Mouse (Mus musculus): ENCODE measurements at regions not wholly inside any gene's neighbourhood (a gene's known extent, or its start where the extent isn't known, plus 50 kb on each side); places are given as distances from the start of the nearest gene placed in this dataset.
A peak's percentile ranks its signal among the peaks of the same experiment; 100 is the strongest.

DNA sequence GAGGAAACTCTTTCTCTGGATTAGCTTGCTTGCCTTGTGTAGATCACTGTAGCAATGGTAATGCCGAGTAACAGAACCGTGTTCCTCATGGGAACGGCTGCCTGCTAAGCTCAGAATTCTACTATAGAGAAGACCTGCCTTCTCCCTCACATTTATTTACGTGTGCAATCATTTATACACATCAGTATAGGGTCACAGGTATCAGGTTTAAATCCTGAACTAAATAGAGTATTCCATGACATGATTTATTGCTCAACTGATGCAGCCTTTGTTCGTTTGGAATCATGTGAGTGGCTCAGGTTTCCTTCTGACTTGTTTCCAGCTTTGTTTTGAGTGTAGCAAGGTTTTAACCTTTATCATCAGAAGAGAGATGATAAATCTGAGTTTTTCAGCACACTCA lies 329.4 kb downstream of the Galc start:
- intact Hi-C loops (cut with DNase I) = no loop called here
- DNase-seq = no peak

DNA sequence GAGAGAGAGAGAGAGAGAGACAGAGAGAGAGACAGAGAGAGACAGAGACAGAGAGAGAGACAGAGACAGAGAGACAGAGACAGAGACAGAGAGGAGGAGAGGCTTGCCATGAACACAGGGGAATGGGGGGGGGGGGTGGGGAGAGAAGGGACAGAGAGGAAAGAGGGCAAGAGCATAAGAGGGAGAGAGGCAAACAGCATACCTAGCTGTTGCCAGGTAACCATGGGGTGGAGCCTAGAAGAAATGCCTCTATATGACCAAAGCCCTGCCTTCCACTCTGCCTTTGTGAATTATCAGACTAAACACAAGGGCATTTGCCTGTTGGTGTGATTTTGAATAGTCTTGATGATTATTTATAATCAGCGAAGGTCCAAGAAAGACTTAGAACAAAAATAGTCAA lies 332.2 kb downstream of the Galc start:
- intact Hi-C loops (cut with DNase I) = no loop called here

DNA sequence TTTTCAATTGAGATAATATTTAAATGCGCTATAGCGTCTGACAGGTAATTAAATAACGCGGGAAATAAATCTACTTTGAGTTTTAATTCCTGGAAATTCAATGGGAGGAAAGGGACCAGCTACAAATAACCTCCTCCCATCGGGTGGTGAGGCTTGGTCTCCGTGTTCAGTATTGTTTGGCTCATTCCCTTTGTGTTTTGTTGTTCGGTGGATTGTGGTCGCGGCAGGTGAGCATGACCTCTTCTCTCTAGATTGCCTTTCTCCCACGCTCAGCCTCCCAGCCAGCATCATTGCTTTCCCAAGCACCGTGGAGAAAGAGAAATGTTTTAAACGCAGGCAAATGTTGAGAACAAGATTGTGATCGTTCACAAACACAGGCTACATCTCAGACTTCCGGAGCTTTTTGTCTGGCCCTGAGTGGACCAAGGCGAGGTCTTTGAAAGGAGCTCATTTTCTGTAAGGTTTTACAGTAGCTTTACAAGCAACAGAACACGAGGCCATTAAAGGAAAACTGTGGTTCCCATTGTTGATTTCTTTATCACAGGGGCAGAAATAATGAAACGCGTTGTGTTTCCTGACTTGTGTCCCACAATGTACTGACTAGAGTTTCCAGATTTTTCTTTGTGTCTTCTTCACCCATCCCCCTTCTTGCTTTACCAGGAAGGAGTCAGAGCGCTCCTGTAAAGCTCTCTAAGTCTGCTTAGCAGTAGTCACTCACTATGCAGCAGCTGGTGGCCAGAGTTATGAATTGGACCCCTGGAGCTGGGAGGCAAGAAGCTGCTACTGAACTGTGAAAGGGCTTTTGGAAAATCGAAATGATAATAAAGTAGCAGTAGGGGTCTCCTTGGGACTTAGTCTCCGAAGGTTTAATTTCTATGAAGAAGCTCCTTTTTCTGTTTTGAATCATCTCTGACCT lies 337.7 kb downstream of the Galc start:
- intact Hi-C loops (cut with DNase I) = no loop called here
- no peak for DNase-seq

More for the DNA sequence above, 332.2 kb downstream of the Galc start:
- no peak for DNase-seq

DNA sequence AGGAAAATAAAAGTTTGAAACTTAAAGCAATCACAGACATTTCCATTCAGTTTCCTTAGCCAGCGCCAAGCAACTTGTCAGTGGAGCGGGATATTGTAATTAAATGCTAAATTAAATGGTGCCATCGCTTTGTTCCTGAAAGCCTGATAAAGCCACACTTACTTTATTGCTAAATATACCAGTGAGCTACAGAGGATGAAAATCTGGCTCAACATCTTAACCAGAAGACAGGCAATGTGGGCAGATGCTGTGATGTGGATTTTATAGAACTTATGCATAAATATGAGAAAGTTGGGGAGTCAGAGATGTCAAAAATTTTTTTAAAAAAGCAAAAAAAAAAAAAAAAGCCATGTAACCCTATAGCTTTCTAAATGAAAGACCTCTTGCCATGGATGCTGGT lies 340.8 kb downstream of the Galc start:
- intact Hi-C loops (cut with DNase I) = no loop called here
- DNase-seq = no peak

DNA sequence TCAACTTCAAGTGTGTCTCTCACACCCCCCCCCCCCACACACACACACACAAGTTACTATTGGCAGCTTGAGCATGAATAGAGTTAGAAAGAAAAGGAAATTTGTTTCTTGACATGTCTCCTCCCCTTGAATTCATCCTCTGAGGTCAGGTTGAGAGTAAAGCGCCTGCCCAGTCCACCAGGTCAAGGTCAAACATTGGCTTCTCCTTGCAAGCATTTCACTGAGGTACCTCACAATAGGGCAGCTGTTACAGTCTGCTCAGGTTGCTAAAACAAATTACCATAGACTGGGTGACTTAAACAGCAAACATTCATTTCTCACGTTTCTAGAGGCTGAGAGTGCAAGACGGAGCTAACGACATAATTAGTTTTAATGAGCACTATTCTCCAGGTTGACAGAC lies 344.2 kb downstream of the Galc start:
- DNase-seq = no peak
- intact Hi-C loops (cut with DNase I) = no loop called here

DNA sequence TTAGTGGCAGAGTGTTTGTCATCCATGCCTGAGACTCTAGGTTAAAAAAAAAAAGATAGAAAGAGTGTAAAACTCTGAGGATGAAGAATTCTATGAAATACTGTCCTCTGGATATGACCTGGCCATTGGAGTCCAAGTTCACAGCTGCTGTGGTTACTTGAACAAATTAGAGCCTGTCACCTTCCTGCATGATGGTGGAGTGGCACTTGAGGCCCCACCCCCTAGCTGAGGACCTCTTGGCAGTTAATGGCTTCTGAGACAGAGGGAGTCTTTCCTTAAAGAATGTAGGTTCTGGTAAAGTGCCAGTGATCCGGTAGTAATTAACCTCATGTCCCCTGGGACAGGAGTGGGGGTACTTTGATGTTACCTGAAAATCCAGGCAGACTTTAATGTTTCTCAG lies 346.5 kb downstream of the Galc start:
- intact Hi-C loops (cut with DNase I) = no loop called here

DNA sequence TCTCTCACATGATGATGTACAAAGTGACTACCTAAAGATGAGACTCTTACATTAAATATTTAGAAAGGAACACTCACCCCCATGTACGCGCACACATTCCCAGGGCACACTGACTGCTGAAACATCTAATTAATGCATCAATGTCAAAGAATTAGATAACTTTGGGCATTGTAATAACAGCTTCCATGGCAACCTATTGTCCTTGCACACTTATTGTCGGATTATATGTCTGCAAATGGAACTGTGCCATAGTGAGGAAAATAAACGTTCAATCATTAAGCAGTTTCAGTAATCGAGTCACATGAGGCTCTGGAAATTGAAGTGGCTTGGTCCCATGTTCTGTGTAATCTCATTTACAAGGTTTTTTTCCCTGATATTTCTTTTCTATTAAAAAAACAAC lies 360.0 kb downstream of the Galc start:
- intact Hi-C loops (cut with DNase I) = no loop called here
- DNase-seq = no peak

More for the DNA sequence above, 346.5 kb downstream of the Galc start:
- DNase-seq = no peak

DNA sequence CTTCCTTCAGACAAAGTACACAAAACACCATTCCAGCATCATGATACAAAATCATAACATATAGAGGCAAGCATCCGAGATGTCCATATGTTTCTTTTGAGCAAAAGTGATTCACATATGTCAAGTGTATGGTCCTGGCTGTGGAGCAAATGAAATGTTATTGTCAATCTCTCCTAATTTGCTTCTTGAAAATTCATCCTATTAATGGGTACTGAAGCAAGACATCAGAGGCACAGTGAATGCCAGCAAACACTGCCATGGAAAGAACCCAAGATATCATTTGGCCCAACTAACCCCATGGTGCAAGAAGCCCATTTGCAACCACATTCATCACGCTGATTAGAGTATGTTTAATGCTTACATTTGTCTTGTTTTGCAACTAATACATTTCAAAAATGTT lies 361.1 kb downstream of the Galc start:
- DNase-seq = no peak

DNA sequence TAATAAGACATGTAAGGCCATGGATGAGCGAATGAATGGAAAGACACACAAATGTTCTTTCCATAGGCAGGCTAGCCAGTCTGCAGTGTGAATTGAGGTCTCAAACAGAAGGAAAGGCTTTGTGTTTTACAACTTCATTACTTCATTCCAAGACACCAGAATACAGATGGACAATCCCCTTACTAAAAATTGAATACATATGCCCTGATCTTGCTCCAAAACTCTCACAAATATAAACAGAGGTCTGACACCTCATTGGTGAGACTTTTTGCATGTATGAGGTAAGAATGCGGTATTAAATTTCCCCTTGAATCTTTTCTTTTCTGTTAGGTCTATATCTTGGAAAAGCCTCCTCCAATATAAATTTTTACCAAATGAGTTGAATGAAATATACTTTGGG lies 363.3 kb downstream of the Galc start:
- DNase-seq = no peak
- intact Hi-C loops (cut with DNase I) = no loop called here

More for the DNA sequence above, 361.1 kb downstream of the Galc start:
- intact Hi-C loops (cut with DNase I) = no loop called here

DNA sequence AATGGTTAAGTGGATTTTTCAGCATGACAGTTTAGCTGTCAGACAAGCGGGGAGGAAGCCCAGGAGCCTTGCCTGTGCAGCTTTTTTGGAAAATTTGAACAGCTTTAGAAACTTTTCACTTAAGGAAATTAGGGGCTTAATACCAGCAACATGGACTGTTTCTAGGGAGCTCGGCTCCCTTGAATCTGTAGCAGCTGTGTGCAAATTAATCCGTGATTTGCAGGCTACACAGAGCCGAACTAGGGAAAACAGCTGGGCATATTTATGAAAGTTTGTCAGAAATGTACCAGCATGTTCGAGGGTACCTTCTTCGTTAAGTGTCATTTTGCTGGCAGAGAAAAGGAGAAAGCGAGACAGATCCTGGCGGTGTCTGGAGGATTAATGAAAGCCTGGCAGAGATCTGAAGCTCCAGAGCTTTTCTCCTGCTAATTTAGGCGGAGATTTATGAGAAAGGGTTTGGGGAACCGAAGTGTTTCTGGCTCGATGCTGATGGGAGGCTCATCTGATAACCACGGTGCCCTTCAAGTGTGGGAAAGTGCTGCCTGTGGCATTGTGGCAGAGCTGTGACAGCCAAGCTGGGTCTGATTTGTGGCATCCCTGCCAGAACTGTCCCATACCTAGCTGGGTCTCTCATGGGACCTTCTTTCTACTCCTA lies 370.3 kb downstream of the Galc start:
- intact Hi-C loops (cut with DNase I) = no loop called here
- no peak for DNase-seq

DNA sequence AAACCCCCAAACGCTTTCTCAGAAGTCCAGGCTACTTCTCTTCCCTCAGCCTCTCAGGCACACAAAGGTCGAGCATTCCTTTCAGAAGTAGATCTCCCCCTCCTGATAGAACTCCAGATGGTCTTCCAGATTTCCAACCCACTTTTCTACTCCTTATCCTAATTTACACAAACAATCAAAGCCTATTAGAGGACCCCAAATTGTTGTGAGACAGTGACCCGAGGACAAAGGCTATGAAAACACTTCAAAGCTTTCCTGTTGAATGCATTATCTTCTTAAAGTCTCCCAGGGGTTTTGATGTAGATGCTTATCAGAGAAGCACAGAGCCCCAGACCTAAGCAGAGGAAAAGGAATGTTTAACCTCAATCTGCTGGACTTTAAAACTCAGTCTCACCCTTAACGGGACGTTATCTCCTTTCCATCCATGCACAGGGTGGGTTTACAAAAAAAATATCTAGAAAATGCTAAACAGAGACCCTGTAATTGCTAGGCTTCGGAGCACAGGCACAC lies 370.9 kb downstream of the Galc start:
- intact Hi-C loops (cut with DNase I) = no loop called here
- no peak for DNase-seq

DNA sequence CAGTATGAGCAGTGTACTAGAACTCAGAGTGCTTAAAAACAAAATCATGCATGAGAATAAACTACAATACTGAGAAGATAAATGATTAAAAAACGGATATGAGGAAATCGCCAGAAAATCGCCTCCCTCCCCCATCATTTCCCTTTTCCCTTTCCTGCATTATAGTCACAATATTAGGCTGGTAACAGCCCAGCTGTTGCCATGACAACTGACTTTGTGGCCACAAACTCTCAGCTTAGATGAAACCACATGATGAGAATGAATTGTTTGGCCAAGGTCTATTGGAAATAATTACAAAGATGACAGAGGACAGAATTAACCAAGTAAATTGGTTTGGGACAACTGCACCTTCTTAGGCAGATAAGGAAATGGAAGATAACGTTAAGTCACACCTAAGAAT lies 376.8 kb downstream of the Galc start:
- no peak for DNase-seq
- intact Hi-C loops (cut with DNase I) = no loop called here

DNA sequence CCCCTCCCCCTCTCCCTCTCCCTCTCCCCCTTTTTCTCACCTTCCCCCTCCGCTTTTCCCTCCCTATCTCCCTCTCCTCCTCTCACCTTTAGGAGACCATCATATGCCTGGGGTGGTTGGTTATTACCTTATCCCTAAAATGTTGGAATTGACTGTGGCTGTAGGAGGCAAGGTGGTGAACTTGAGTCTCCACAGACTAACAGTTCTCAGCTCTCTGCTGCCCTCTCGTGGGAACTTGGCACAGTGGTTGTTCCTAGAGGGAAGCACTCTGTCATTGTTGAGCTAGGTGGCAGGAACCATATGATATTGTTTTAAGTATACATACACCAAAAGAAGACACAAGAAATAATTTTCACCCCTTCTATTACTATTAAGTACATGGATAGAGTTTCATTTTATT lies 386.9 kb downstream of the Galc start:
- peak; percentile 38 to 68 for DNase-seq
- intact Hi-C loops (cut with DNase I) = loop anchor here (5.0 kb wide), 2 partner anchors 310 to 525 kb away; no protein-coding TSS in a partner anchor

DNA sequence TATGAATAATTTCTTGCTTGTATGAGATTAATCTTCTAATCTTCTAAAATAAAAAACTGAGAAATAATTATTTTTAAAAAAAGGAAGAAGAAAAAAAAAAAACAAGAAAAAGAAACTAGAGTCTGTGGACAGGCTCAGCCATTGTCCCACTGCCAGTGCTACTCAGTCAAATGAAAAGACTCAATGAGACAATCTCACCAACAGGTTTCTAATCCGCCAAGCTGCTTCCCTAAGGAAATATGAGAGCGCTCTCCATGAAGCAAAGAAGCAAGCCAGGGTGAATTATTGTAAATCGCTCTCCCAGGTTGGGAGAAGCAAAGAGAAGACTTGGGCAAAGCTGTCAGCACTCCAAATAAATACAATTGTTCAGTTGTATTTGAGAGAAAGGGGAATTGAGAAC lies 396.3 kb downstream of the Galc start:
- DNase-seq = no peak
- intact Hi-C loops (cut with DNase I) = loop anchor here (5.0 kb wide), 1 partner anchor 211 kb away; no protein-coding TSS in a partner anchor

DNA sequence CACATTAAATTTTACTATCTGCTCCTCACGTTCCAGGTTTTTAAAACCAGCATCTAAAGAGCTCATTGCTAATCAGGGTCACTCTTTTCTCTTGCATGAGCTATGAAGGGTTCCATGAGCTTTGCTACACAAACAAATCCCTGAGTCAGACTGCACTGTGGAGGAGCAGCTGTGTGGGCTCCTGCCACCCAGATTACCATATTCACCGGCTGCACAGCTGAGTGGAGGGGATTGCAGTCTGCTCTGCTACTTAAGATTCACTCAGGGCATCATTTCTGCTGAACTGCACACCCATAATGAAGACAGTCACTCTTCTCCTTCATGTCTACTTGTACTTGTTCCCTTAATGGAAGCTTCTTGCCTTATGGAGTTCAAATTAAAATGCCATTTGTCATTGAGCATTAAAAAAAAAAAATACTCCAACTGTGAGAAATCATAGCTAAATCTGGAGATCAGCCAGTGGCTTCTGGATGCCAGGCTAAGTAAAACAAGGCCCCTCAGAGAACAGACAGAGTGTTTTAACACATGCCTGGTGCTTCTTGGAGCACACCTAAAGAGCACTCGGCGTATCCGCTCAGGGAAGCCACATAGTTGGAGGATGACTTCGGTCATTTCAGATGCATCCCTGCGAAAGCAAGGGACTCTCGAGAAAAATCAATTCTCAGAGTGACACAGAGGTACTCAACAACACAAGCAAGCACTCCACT lies 422.9 kb downstream of the Galc start:
- DNase-seq = no peak
- intact Hi-C loops (cut with DNase I) = no loop called here

DNA sequence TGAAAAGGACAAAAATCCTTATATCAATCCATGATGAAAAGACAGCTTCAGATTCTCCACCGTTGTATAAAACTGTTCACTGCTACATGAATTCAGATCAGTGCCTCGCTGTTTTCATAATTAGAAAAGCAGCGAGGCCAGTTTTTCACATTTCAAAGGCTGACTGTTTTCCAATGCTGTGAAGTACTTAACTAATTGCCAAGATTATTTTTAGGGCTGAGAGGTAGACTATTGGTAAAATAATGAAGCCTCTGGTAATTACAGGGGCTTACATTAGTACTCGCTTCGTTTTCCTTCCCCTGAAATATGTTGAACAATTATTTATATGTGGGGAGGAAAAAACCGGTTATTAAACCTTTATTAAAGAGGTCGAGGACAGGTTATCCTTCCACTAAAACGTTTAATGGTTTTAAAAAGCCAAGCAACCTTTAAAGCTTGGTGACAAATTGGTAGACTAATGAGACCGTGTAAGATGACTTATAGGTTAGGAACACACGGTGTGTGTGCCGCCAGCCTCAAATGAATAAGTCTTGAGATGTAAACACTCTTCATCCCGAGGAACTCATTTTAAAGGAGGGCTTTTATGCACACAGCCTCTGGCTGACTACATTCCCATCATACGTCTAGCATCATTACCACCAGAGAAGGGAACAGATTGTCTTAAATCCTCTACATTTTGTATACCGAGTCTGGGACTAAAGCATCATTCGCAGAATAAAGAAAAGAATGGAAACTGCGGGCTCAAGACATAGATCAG lies 465.7 kb downstream of the Galc start:
- intact Hi-C loops (cut with DNase I) = no loop called here
- DNase-seq = no peak

DNA sequence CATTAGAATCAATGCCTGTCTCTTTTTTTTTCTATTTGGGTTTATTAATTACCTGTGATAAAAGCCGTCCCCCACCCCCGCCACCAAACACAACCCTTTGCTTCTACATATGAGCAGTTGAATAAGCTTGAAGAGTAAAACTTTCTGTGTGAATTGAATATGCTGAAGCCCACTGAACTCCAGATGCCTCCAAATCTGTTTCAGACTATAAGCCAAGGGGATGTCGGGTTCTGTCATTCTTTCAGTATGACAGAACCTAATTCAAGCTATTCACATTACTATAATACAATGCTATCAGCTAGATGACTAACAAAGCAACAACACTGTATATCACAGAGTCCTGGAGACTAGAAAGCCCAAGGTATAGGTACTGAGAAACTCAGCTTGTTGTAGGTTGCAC lies 475.8 kb downstream of the Galc start:
- no peak for DNase-seq
- intact Hi-C loops (cut with DNase I) = no loop called here

DNA sequence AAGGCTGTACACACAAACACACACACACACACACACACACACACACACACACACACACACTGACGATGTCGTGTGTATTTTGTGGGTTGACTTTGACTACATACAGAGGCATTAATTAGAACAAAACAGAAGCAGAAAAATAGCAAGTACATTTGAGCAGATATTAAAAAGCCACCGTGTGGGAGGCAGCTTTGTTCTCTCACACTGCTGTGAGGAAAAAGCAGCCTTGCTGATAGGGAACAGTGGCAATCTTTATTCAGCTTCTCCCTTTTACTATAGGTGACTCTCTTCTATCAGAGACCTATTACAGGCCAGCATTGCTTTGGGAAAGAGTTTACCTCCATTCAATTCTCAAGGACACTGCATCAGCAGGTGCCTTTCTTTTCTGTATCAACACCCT lies 500.1 kb downstream of the Galc start:
- DNase-seq = no peak
- intact Hi-C loops (cut with DNase I) = no loop called here

DNA sequence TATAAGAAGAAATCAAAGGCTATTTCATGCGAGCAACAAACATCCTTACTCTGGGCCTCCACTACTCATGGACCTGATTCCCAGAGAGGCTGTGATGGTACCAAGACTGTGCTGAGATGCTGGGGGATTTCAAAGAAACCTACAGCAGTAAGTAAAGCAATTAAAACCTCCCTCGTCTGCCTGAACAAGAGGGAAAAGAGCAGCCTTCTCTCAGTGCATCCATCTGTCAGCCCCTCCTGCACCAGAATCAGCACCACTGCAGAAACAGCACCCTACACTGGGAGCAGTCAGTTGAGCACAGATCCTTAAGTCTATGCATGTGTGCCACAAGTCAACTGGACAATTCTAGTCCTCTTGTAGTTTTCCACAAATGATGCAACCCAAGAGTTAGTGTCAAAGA lies 500.6 kb downstream of the Galc start:
- DNase-seq = no peak
- intact Hi-C loops (cut with DNase I) = no loop called here

DNA sequence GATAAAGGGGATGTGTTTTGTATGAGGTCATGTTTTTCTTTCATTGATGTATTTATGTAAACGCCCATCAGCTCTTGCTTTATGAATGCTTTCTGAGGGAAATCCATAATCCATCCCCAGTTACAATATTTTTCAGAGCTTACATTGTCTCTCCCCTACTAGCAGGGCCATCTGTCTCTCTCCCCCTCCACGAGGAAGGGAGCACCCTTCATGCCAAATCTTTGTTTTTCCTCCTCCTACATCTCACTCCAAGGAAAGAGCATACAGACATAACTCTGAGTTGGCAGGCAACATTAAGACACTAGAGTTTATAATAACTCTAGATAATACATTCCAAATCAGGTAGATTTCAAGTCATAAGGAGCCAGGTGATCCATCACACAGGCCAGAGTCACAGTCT lies 509.1 kb downstream of the Galc start:
- intact Hi-C loops (cut with DNase I) = no loop called here

DNA sequence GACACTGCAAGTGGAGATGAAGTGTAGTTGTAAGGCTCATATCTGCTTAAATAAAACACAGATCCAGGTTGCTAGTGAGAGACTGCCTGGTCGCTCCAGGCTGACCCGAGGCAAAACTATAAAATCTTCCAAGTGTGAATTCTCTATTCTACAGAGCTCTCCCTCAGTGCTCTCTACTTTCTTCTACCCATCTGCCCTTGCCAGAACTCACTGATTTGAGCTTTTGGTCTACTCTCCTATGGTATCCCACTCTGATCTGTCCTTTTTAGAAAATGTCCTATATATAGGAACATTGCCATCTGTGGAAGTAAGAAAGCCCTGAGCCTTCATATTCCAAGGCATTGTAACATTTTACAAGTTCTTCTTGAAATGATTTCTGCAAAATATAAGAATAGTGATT lies 518.3 kb downstream of the Galc start:
- intact Hi-C loops (cut with DNase I) = no loop called here
- DNase-seq = no peak

More for the DNA sequence above, 509.1 kb downstream of the Galc start:
- DNase-seq = no peak

Data from heart, postnatal 36 days (tissue).